Mouse (Mus musculus) hindbrain, embryonic 11.5 days (tissue): ENCODE measurements at regions not wholly inside any gene's neighbourhood (a gene's known extent, or its start where the extent isn't known, plus 50 kb on each side); places are given as distances from the start of the nearest gene placed in this dataset.
A peak's percentile ranks its signal among the peaks of the same experiment; 100 is the strongest.

Source experiments
- ATAC-seq: fragments of 200-750 bp; cut with Nextera tagmentation; 2 replicates; pipeline ENCODE4 v1.8.0; 2017; ENCODE audit warnings: mild to moderate bottlenecking, moderate TSS enrichment, moderate library complexity; ENCODE audit not compliant: low FRiP score
- DNase-seq: peaks from one replicate; pipeline ENCODE4 v3.0.0-alpha.2; 2015; ENCODE audit warnings: low spot score
- H3K27ac ChIP-seq: fragments of 300-500 bp; sonication (generic); 2 replicates; pipeline ENCODE4 v1.5.1; 2014; ENCODE audit warnings: mild to moderate bottlenecking, low read depth, low read length
- H3K27me3 ChIP-seq: fragments of 300-500 bp; sonication (generic); 2 replicates; pipeline ENCODE4 v1.6.1; 2014; ENCODE audit warnings: mild to moderate bottlenecking, low read length, moderate library complexity, mixed read lengths; ENCODE audit not compliant: control insufficient read depth, insufficient read depth
- H3K36me3 ChIP-seq: fragments of 300-500 bp; sonication (generic); 2 replicates; pipeline ENCODE4 v1.6.1; 2014; ENCODE audit warnings: mild to moderate bottlenecking, low read length, moderate library complexity, mixed read lengths; ENCODE audit not compliant: control insufficient read depth, insufficient read depth
- H3K4me1 ChIP-seq: fragments of 300-500 bp; sonication (generic); replicated peaks from 2 replicates; pipeline ENCODE4 v1.6.1; 2014; ENCODE audit warnings: low read length, mixed read lengths; ENCODE audit not compliant: control insufficient read depth, insufficient read depth
- H3K4me2 ChIP-seq: fragments of 300-500 bp; sonication (generic); replicated peaks from 2 replicates; pipeline ENCODE4 v1.6.1; 2014; ENCODE audit warnings: mild to moderate bottlenecking, low read depth, low read length
- H3K4me3 ChIP-seq: fragments of 300-500 bp; sonication (generic); 2 replicates; pipeline ENCODE4 v1.5.1; 2014; ENCODE audit warnings: low read depth, low read length
- H3K9ac ChIP-seq: fragments of 300-500 bp; sonication (generic); 2 replicates; pipeline ENCODE4 v1.6.1; 2014; ENCODE audit warnings: low read depth, low read length
- H3K9me3 ChIP-seq: fragments of 300-500 bp; sonication (generic); 2 replicates; pipeline ENCODE4 v1.6.1; 2016; ENCODE audit warnings: low read length; ENCODE audit not compliant: control insufficient read depth
- WGBS: fragments of 180-500 bp; shearing (Covaris S2); extraction: QIAGEN DNeasy Blood & Tissue Kit; methylation state at CpG from one replicate; pipeline ENCODE4 v1.1.7; 2014; 5-methylcytosine and 5-hydroxymethylcytosine counted together

GRCm38 (mm10) chr2:101139931-101140330, 484.6 kb upstream of the Rag2 start:
- WGBS = 96% methylated on average over 1 of the region's 1 CpGs

GRCm38 (mm10) chr2:101156755-101157271, 467.7 kb upstream of the Rag2 start:
- 53% methylated on average over 5 of the region's 5 CpGs for WGBS
- peak; percentile 14; the same call in 1 of the 2 replicates for ATAC-seq
- H3K27me3 ChIP-seq = no peaks in the 10 kb centered on the region
- H3K4me3 ChIP-seq = no peak overlapping the region
- H3K9me3 ChIP-seq = no peaks in the 10 kb centered on the region
- no peak for DNase-seq
- no peak overlapping the region for H3K4me2 ChIP-seq
- H3K36me3 ChIP-seq = no peaks in the 10 kb centered on the region
- H3K27ac ChIP-seq = no peak overlapping the region
- no peaks in the 10 kb centered on the region for H3K4me1 ChIP-seq
- no peak overlapping the region for H3K9ac ChIP-seq

More at GRCm38 (mm10) chr2:101139931-101140330, 484.6 kb upstream of the Rag2 start:
- no peak overlapping the region for H3K4me2 ChIP-seq
- no peak overlapping the region for H3K27ac ChIP-seq
- H3K4me3 ChIP-seq = no peak overlapping the region
- H3K27me3 ChIP-seq = no peaks in the 10 kb centered on the region
- no peaks in the 10 kb centered on the region for H3K9me3 ChIP-seq
- no peak for DNase-seq
- no peaks in the 10 kb centered on the region for H3K36me3 ChIP-seq
- H3K4me1 ChIP-seq = no peaks in the 10 kb centered on the region
- no peak overlapping the region for H3K9ac ChIP-seq
- no peak for ATAC-seq

GRCm38 (mm10) chr2:101159276-101159675, 465.2 kb upstream of the Rag2 start:
- Histone ChIP-seq H3K4me2 (no peak overlapping the region), H3K9ac (no peak overlapping the region), H3K36me3 (no peaks in the 10 kb centered on the region), H3K27me3 (no peaks in the 10 kb centered on the region), H3K4me1 (no peaks in the 10 kb centered on the region), H3K9me3 (no peaks in the 10 kb centered on the region), H3K27ac (no peak overlapping the region), H3K4me3 (no peak overlapping the region)
- ATAC-seq (no peak), DNase-seq (peak; percentile 71)
- 32% methylated on average over 4 of the region's 4 CpGs for WGBS

GRCm38 (mm10) chr2:101165942-101166341, 458.6 kb upstream of the Rag2 start:
- DNase-seq = no peak
- ATAC-seq = no peak; the same call in 1 of the 2 replicates
- Histone ChIP-seq H3K4me1 (no peaks in the 10 kb centered on the region), H3K9me3 (no peaks in the 10 kb centered on the region), H3K36me3 (no peaks in the 10 kb centered on the region), H3K27ac (no peak overlapping the region), H3K4me2 (no peak overlapping the region), H3K27me3 (peaks cover 7% of the 10 kb centered on the region), H3K4me3 (no peak overlapping the region), H3K9ac (no peak overlapping the region)
- 65% methylated on average over 6 of the region's 6 CpGs for WGBS

- peak; percentile 80 for DNase-seq
- peak; percentile 96 for ATAC-seq
- 14% methylated on average over 6 of the region's 6 CpGs for WGBS
- no peak overlapping the region for H3K27ac ChIP-seq
- H3K9ac ChIP-seq = no peak overlapping the region
- H3K4me1 ChIP-seq = no peaks in the 10 kb centered on the region
- H3K9me3 ChIP-seq = no peaks in the 10 kb centered on the region
- no peak overlapping the region for H3K4me2 ChIP-seq
- no peaks in the 10 kb centered on the region for H3K36me3 ChIP-seq
- H3K27me3 ChIP-seq = peaks cover 17% of the 10 kb centered on the region
- H3K4me3 ChIP-seq = no peak overlapping the region
Observed at GRCm38 (mm10) chr2:101172806-101173205, 451.7 kb upstream of the Rag2 start.

GRCm38 (mm10) chr2:101175124-101175523, 449.4 kb upstream of the Rag2 start:
- H3K36me3 ChIP-seq = no peaks in the 10 kb centered on the region
- DNase-seq (no peak), ATAC-seq (no peak)
- no peaks in the 10 kb centered on the region for H3K4me1 ChIP-seq
- WGBS = 83% methylated on average over 3 of the region's 3 CpGs
- H3K27ac ChIP-seq = no peak overlapping the region
- no peak overlapping the region for H3K4me2 ChIP-seq
- peaks cover 10% of the 10 kb centered on the region; the same call in 1 of the 2 replicates for H3K27me3 ChIP-seq
- no peaks in the 10 kb centered on the region for H3K9me3 ChIP-seq
- no peak overlapping the region for H3K4me3 ChIP-seq
- no peak overlapping the region for H3K9ac ChIP-seq

- WGBS = 78% methylated on average over 3 of the region's 3 CpGs
- no peak overlapping the region for H3K27ac ChIP-seq
- no peak for ATAC-seq
Observed at GRCm38 (mm10) chr2:101206637-101207036, 417.9 kb upstream of the Rag2 start.

GRCm38 (mm10) chr2:101209136-101209535, 415.4 kb upstream of the Rag2 start:
- Histone ChIP-seq H3K9ac (no peak overlapping the region), H3K4me2 (no peak overlapping the region), H3K9me3 (no peaks in the 10 kb centered on the region), H3K36me3 (no peaks in the 10 kb centered on the region), H3K4me3 (no peak overlapping the region), H3K27me3 (no peaks in the 10 kb centered on the region), H3K4me1 (no peaks in the 10 kb centered on the region), H3K27ac (no peak overlapping the region)
- ATAC-seq = no peak
- WGBS = 57% methylated on average over 4 of the region's 4 CpGs
- no peak for DNase-seq

More at GRCm38 (mm10) chr2:101206637-101207036, 417.9 kb upstream of the Rag2 start:
- Histone ChIP-seq H3K9me3 (no peaks in the 10 kb centered on the region), H3K36me3 (no peaks in the 10 kb centered on the region), H3K4me1 (no peaks in the 10 kb centered on the region), H3K27me3 (no peaks in the 10 kb centered on the region), H3K4me3 (no peak overlapping the region), H3K9ac (no peak overlapping the region), H3K4me2 (no peak overlapping the region)
- no peak for DNase-seq

GRCm38 (mm10) chr2:101220759-101221158, 403.8 kb upstream of the Rag2 start:
- H3K27ac ChIP-seq = no peak overlapping the region
- H3K36me3 ChIP-seq = no peaks in the 10 kb centered on the region
- no peaks in the 10 kb centered on the region for H3K4me1 ChIP-seq
- no peak overlapping the region for H3K4me2 ChIP-seq
- H3K27me3 ChIP-seq = no peaks in the 10 kb centered on the region
- peak; percentile 1 for DNase-seq
- no peaks in the 10 kb centered on the region for H3K9me3 ChIP-seq
- H3K9ac ChIP-seq = no peak overlapping the region
- ATAC-seq = no peak
- H3K4me3 ChIP-seq = no peak overlapping the region
